Mouse (Mus musculus): ENCODE data around the gene Abcc12.
A peak's percentile ranks its signal among the peaks of the same experiment; 100 is the strongest.

Abcc12 gene

DNA sequence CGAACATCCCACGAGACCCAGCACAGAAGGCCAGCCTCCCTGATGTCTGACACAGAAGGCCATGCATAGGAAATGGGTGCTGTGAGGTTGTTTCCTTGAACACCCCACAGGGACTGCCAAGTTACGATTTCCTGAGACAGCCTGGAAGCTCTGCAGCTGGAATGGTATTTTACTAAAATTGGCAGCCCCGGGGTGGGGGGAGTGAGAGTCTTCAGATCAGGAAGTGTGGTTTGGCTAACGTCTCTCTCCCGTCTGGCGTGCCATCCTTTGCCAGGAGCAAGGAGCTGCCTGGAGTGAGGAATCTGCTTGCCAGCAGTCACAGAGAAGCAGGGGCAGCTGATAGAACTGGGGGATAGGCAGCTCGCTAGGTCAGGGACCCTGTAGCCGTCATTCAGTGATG is 2.4 kb downstream of the Abcc12 start:
- no peak for DNase-seq (ENCODE audit: low read depth)

DNA sequence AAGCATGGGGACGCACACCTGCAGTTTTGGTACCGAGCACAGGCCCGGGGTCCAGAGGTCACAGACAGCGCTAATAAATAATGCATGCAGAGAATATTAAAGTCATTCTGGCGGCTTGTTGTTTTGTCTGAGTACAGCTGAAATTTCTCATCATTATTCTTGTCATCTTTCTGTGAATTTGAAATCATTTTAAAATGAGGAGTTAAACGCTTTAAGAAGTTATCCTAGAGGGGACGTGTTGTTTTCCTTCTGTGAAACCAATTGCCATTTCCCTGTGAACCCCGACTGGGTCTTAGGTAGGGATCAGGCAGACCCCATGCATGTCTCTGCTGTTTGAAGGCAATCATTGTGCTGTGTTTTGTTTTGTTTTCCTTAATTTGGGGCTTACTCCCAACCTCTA is 2.9 kb downstream of the Abcc12 start:
- no peak for DNase-seq (ENCODE audit: low read depth)

DNA sequence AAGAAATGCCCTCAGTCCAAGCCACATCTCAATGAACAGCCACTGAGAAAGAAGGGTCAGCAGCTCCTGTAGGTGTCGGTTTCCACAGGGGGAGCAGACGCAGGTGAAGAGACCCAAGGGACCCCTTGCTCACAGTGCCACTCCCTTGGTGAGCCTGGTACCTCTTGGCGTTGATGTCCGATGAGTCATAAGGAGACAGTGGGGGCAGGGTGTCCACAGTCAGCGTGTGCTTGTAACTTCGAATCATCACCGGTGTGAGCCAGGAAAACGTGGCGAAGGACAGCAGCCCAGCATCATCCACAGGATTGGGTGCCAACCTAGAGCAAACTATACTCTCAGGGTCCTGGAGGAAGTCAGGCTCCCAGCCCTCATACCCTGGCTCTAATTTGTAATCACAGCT is 16.8 kb downstream of the Abcc12 start:
- no peak for DNase-seq (ENCODE audit: low read depth)

DNA sequence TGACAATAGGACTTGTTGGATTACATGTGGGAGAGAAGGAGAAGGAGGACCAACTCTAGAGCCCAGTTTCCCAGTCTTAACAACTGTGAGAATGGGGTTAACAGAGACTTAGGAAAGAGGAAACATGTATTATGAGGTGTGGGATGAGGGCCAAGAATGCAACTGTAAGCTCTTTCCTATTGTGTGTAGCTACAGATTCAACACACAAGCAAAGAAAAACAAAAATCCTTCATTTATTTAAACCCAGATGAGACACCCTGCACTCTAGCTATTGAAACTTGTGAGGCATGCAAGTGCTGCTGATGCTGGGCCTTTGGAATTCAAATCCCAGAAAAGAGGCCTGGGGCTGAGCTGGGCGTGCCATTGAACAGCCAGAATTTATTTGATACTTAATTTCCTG is 18.7 kb downstream of the Abcc12 start:
- DNase-seq (ENCODE audit: low read depth) = no peak

DNA sequence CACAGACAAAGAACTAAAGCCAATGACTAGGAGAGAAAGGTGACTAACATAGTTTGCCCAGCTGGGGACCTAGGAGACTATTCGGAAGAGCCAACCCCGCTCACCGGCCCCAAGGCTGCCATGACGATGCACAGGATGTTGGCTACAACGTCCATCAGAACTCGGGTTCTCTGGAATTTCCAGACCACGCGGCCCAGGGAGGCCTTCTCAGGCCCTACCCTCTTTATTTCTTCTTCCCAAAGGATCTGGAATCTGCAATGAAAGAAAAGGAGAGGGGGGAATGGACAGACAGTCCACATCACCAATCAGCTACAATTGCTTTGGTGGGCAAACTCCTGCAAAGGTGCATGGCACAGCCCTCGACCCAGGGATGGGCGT is 19.8 kb downstream of the Abcc12 start:
- no peak for DNase-seq (ENCODE audit: low read depth)

DNA sequence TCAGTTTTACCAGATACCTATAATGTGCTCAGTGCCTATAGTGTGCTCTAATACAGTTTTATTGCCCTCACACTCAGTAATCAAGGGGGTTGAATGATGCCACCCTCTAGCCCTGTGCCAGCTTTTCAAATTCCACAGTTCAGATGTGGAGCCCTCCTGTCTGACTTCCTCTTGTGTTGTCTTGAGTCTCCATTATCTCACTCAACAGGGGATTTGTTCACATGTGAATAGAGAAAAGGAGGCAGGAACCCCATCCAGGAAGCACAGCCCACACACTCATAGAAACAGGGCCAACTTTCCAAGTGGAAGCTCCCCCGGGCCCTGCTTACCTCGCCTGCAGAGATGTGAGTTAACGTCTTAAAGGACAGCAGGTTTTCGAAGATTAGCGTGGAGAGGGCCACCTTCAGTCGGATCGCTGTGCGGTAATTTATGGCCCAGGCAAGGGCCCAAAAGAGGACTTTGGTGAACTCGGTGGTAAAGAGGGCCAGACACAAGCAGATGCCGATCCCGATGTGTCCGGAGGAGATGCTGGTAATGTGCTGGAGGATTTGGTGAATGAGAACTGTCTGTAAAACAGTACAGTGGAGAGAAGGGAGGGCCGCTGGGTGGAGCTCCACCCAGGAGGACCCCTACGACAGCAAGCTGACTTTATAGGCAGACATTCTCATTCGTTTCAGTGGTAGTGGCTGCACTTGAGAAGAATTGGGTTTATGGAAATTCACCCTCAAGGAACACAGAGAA is 20.4 kb downstream of the Abcc12 start:
- no peak for DNase-seq (ENCODE audit: low read depth)

DNA sequence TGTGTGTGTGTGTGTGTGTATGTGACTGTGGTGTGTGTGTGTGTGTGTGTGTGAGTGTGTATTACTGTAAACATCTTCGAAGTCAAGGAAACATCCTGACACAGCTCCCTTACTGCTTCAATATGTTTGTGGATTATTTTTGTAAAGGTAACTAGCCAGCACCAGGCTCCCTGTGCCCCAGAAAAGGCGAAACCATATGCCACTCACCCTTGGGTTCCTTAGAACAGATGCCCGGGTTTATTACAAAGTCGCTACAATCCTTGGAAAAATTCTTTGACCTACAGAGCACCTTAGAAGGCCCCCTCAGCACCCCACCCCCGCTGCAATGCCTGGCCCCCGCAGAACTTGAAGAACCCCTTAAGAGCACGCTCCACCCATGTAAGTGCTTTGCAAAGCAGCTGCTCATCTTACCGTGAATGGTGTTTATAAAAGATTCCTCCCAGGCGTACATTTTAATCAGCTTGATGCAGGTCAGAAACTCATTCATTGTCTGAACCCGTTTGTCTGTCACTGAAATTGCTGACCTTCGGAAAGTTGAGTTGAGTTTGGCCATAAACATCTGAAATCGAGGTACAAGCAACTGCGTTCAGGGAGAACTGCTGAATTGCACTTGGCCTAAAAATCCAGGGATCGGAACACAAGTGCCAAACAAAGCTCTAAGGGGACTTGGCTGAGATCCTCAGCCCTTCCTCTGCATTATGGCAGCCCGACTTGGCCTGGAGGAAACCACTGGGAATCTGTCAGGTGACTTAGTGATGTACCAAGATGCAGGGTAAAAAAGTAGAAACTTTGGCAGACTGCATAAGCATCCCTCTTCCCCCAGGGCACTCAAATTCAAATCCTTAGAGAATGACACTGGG is 23.1 kb downstream of the Abcc12 start:
- DNase-seq (ENCODE audit: low read depth) = no peak

DNA sequence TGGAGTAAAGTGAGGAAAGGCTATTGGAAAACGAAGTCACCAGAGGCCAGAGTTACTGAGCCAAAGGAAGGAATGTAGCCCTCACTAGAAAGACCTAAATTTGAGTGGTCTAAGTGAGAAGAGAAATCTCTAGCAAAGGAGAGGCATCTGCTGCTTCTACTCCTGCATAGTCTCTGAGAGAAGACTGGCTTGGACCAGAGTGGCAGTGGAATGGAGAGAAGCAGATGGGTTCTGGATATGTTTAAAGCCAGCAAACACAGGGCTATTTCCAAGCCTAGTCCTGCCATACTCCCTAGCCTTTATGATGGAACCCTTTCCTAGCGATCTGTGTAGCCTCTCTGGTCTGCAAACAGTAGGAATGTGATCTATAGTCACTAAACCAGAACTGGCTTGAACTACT is 24.9 kb downstream of the Abcc12 start:
- DNase-seq (ENCODE audit: low read depth) = no peak

DNA sequence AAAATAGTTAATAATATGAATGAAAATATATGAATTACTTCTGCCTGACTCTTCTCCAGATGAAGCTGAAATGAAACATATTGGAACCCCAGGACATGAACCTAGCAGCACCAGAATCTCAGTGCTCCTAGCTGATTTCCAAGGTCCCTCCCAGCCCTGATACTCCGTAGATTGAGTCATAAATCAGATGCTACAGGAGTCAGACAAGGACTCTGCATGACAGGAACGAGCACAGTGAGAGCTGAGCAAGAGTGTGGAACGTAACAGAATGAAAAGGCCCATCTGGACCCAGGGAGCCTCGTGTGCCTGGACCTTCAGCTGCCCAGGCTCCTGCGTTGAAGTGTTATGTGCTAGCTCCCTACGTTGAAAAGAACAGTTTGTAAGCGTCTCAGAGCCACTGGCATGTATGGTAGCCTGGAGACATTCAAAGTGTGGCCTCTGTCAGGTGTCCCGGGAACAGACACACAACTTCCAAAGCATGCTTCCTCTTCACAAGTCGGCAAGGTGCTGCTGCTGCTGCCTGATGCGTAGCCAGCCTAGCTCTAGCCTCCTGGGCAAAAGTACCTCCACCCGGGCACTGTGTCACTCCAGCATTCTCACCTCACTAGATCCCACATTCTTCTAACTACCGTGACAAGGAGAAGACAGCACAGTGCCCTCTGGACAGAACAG is 26.1 kb downstream of the Abcc12 start:
- no peak for DNase-seq (ENCODE audit: low read depth)

DNA sequence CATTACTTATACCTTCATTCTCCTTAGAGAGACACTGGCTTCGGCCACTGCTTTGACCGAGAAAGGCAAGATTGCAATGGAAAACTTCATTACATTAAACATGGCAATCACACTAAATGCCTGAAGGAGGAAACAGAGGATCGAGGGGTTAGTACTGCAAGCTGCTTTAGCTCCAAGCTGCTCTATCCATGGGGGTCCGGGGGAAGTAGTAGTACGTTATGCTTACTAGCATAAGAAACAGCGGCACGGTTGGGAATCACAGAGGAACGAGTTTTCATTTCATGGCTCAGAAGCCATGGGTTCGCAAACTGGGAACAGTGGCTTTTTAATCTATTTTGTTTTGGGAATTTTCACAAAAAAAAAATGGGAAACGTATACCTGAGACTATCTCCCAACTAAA is 30.0 kb downstream of the Abcc12 start:
- DNase-seq (ENCODE audit: low read depth) = no peak

DNA sequence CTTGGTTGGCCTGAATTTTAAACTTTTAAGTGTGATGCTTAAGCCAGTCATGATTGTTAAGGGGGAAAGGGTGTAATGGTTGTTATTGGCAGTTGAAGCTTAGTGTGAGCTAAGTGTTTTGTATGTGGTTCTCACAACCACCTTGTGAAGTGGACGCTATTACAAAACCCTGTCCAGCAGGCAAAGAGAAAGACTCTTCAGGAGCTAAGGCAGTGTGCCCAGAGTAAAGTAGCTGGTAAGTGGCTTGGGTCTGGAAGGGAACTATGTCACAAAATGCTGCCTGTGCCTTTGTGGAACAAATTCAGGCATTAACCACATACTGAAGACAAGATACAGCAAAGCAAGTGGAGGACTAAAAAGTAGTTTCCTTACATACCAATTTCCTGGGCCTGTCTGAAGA is 34.5 kb downstream of the Abcc12 start:
- DNase-seq (ENCODE audit: low read depth) = no peak

DNA sequence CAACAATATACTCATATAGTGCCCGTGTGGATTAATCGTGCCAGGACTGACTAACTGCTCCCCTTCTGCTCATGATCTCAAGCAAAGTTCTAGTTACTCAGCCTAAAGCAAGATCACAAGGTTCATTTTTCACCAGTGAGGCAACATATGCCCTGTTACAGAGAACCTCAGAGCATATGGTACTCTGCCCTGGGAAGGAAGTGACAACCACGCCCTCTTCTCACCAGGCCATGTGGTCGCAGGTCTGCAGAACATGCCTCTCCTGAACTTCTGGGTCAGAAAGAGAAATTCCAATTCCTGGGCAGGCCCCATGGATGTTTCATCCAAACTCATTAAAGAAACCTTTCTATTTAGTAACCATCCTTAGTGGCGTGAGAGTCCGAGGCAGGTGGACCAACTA is 39.6 kb downstream of the Abcc12 start:
- no peak for DNase-seq (ENCODE audit: low read depth)

DNA sequence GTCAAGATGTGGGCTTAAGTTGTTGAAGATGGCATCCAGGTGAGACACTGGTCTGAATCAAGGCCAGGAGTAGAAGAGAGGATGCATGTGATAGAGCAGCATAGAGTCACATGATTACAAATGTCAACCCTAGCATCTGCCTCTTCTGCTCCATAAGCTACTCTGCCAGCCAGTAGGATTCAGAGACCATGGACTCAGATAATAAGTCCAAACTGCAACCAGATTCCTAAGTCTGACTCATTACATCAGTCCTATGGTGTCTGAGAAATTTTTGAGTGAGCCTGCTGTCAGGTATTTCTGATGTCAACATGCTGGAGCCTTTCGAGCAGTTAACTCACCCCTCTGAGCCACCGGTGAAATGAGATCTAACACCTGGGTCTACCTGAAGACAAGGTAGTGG is 40.1 kb downstream of the Abcc12 start:
- no peak for DNase-seq (ENCODE audit: low read depth)

DNA sequence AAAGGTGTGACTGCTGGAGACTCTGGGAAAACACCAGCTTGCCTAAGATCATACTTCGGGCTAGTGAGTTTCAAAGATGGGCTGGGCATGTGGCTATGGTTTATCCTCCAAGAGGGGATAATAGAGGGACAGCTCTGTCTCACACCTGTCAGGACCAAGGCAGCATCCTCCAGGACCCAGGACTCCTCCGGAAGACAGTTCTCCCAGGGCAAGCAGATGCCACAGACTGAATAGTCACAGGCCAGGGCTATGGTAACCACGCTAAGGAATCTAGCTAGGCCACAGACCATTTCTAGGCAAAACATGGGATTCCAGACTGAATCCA is 43.9 kb downstream of the Abcc12 start:
- DNase-seq (ENCODE audit: low read depth) = no peak

DNA sequence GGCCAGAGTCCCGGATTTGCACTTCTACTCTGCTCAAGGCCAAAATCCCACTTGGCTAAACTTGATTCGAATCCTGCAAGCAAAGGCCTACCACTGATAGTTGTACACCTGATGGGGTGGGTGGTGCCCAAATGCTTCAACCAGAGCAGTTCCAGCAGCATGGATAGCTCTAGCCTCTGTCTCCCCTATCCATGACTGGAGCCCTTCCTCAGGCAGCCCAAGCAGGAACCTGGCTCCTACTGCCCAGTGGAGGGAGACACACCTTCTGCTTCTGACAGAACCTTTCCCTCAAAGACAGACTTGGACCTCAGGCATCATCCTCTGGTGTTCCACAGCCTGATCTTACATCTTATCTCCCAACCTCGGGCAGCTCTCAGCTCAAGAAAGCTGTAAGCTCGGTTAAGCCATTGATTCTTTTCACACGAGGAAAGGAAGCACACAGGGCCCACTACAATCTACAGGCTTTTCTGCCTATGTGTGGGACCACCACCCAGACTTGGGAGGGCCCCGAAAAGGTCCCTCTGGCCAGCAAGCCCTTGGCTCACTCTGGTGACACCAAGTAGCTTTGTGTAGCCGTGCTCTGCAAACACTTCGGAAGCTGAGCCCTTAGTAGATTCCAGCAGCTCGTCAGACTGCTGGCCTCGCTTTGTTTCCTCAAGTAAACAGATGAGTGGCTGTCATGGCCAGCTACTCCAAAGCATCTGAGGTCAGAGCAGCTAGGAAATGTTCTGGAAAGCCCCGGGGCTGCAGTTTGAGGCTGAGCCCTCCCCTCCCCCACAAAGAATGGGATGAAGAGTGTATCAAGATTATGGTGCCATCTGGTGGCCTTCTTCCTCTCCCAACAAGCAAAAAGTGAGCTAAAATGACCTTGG is 44.5 kb downstream of the Abcc12 start:
- DNase-seq (ENCODE audit: low read depth) = peak; percentile 7

DNA sequence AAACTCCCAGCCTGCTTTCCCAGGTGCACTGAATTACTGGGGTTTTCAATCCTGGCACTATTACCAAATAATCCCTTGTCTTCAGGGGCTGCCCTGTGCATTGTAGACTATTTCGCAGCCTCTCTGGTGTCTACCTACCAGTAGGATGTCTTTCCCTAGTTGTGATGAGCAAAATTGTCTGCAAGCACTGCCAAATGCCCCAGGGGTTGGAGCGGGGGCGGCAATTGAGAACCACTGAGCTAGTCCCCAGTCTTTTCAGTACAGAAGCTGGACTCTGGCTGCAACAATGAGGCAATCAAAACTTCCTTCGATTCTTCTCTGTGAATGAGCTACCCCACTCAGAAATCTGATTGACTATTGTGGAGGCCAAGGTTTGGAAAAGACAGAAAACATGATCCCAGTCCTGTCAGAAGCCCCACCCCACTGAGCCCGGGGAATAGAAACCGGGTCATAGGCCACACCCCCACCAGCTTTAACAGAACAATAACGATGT is 45.4 kb downstream of the Abcc12 start:
- DNase-seq (ENCODE audit: low read depth) = no peak

DNA sequence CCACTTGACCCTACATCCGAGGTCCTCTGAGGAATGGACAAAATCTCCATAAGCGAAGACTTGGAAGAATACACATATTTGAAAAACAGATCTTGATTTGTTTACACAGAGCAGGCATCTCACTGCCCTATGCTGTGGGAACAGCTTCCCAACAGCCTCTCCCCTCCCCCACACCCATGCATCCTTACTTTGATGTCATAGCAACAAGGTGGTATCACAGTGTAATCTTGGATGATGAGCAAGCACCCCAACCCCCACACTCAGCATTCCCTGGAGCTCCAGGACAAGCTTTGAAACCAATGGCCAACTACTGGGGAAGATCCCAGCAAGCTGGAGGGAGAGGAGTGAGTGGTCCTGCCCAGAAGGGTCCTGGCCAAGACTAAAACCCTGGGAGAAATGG is 50.8 kb downstream of the Abcc12 start:
- no peak for DNase-seq (ENCODE audit: low read depth)

DNA sequence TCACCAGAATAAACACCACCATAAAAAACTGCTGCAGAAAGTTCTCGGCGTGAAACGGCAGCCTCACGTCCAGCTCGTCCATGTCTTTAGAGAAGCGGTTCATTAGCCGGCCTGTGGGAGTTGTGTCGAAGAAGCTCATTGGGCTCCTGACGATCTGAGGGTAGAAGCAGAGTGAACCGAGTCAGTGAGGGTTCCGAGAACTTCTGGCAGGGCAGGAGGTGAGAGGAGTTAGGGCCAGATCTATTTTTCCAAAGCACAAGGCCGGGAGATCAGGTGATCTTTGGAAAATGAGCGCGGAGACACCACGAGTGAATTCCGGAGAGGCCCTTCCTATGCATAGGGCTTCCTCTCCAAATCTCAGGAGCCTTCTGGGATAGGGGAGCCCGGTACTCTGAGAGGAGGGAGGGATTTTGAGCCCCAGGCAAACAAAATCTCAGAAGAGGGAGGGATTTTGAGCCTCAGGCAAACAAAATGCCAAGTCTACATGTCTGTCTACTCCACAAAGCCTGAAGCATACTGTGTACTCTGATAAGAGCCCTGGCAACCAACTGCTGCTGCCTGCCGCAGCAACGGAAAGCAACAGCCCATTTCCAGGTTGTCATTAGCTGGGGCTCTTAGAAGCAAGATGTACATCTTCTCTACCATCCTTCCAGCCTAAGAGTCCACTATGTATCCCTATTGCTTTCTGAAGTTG is 53.0 kb downstream of the Abcc12 start:
- no peak for DNase-seq (ENCODE audit: low read depth)

DNA sequence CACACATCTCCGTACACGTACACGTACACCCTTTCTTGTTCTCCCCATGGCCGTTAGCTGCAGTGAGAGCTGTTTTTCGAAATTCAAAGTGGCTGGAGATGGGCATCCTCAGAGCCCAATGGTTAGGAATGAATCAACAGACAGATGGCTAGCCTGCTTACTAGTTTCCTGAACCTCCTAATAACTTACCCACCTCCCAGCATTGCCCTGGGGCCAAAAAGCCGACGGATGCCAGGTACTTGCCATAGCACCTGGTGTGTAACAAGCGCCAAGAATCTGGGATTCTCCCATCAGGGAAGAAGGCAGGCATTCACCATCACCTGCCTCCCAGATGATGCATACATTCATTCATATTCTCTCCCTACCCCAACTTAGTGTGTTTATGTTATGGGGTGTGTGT is 53.7 kb downstream of the Abcc12 start:
- no peak for DNase-seq (ENCODE audit: low read depth)

DNA sequence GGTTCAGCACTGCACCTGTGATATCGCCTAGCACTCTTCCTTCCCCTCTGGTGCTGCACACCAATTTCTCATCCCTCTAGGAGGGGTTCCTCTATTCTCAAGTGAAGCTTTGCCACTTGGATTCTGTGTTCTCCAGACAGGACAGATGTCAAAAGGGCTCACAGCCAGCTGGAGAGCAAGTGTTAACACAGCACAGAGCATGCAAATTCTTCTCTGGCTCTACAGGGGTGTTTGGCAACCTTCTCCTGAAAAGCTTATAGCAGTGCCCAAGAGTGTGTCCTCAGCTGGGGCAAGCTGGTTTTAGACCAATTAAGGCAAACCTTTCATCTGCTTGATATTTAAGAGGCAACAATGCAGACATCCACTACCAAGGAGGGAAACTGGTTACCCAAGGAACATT is 66.3 kb downstream of the Abcc12 start:
- DNase-seq (ENCODE audit: low read depth) = no peak

DNA sequence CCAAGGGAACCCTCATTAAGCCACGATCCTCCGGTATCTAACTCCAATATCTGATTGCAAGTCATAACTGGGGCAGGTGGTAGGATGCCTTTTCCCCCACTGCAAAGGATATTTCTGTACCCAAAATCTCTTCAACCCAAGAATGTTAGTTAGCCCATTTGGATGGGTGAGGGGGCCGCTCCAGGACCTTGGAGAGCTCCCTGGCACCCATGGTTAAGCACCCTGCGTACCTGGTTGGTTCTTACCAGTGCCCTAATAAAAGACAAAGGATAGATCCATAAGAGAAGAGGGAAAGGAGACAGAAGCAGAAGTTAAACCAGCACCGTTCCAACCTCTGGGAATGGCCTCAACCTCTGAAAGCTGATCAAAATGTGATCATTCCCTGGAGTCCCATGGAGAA is 67.6 kb downstream of the Abcc12 start:
- DNase-seq (ENCODE audit: low read depth) = no peak
